Mouse (Mus musculus) liver, adult 2 months (tissue): ENCODE data around the gene Cercam.

Experiments used
- CTCF ChIP-seq: fragments of 200-500 bp; IDR thresholded peaks from 2 replicates; pipeline ENCODE4 v1.5.1; 2011; ENCODE audit warnings: low read depth, low read length, control low read depth
- POLR2A ChIP-seq: fragments of 200-500 bp; IDR thresholded peaks from 2 replicates; pipeline ENCODE4 v1.6.1; 2011; ENCODE audit warnings: low read length, control low read depth; ENCODE audit not compliant: insufficient read depth; ENCODE audit errors: extremely low read depth

GRCm38 (mm10) chr2:29835391-29835899 lies 33.5 kb upstream of the Cercam start:
- TF ChIP-seq CTCF (no peak), POLR2A (no peak)
